Mouse (Mus musculus) embryonic fibroblast, embryonic 13.5 days (primary cell): ENCODE results near the gene Susd1.

Experiments used
- CTCF ChIP-seq: IDR thresholded peaks from 2 replicates; pipeline ENCODE4 v1.5.1; 2011; ENCODE audit warnings: mild to moderate bottlenecking, control low read depth, low read length, moderate library complexity, borderline replicate concordance; ENCODE audit not compliant: insufficient read depth
- POLR2A ChIP-seq: IDR thresholded peaks from 2 replicates; pipeline ENCODE4 v1.6.1; 2011; ENCODE audit warnings: low read depth, mild to moderate bottlenecking, control low read depth, low read length, moderate library complexity

DNA sequence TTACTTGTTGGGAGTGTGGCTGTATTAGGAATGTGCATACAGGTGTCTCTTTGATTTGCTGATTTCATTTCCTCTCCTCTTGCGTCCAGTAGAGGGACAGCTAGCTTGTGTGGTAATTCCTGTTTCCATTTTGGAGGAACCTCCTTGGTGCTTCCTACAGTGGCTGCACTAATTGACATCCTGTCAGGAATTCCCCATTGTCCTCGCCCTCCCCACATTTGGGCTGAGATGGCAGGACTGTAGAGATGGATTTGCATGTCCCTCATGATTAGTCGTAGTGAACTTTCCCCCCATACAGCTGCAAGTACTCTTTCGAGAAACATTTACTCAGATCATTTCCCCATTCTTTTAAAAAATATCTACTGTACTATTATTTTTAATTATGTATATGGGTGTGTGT lies 30.7 kb downstream of the Susd1 start:
- TF ChIP-seq CTCF (no peak), POLR2A (no peak)
